Mouse (Mus musculus): Measurements from ENCODE around the gene Akna.

- no peak for TF ChIP-seq CTCF (IDR thresholded peaks at IDR 0.05; ENCODE audit: insufficient read depth, low read length)
- TF ChIP-seq POLR2A (IDR thresholded peaks at IDR 0.05; ENCODE audit: borderline replicate concordance, extremely low read depth, low read depth, low read length): no peak
Measured at GRCm38 (mm10) chr4:63397981-63398537, 5.1 kb downstream of the Akna start.
